Mouse (Mus musculus) gonadal fat pad, adult 2 months (tissue): Measurements from ENCODE around the gene Spice1. TPM values are rescaled to one million over a fixed set of nuclear protein-coding genes. Genes with fewer than 3 reads are reported as not detected.

Experiments
- DNase-seq: peaks from one replicate; pipeline ENCODE4 v3.0.0-alpha.2; 2012; ENCODE audit warnings: low read depth
- polyA plus RNA-seq: library from polyadenylated mRNA; depleted of rRNA; stranded (reverse); fragments of >200 nt; gene quantifications from 2 replicates; pipeline ENCODE4 v1.2.3, GENCODE M21; 2012; rRNA removed

Spice1 gene
- polyA plus RNA-seq, 1 experiment = 7.4 TPM

GRCm38 (mm10) chr16:44375459-44375858 lies 28.5 kb downstream of the Spice1 start:
- no peak for DNase-seq

GRCm38 (mm10) chr16:44380006-44380405 lies 33.1 kb downstream of the Spice1 start:
- DNase-seq = no peak

DNA sequence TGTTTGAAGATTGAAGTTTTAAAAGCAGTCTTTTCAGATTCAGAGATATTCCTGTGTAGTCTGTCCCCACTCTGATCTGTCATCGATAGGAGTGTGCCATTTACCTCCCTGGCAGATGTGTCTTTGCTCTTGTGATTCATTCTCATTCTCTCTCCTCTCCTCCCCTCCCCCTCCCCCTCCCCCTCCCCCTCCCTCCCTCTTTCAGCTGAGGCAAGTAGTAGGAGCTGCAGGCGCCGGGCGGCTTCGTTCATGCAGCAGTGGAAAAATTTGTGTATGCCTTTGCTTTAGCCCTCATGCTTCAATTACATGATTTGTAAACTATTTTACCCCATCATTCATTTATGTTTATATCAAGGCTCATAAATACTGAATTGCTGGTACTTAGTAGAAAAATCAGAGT lies 34.7 kb downstream of the Spice1 start:
- DNase-seq = no peak

- no peak for DNase-seq
Observed at GRCm38 (mm10) chr16:44383549-44383948, 36.6 kb downstream of the Spice1 start.

DNA sequence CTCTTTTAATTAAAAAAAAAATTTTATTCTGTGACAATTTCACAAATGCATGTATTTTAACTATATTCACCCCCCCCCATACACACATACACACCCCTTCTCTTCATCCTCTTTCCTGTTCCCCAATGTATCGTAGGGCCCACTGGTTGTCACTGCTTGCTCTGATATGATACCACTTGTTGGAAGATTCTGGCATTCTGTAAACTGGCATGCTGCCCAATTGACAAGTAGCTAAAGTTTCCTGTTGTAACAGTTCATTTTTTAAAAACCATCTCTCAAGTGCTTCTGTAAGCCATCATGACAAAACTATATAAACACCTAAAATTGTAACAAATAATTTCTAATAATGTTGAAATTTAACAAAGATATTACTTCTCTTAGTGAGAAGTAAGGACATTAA lies 37.3 kb downstream of the Spice1 start:
- DNase-seq = no peak

DNA sequence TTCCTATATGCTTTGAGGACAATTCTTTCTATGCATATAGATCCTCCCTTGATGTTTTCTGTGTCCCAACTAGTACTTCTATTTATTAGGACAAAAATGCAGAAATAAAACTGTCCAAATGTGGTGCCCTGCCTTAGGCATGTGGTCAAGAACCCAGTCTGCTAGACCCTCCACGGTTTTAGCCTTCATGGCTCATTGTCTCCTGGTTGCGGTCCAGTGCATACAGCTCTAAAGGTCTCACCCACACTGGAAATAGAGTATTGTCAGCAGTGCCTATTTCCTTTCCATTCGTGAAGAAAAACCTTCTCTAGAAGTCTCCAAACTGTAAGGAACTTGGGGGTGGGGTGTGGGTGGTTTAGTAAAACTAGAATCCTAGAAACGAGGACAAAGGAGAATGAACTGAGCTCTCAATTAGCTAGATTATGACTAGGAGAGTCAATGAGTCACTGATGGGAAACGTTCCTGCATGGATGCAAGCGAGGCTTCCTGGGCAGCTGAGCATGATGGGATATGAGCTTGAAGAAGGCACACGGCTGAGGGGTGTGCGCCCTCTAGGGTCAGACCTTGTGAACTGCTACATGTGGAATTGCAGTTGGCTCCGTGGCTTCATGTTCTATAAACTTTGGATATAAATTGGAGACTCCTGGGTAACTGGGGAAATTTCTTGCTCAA lies 45.1 kb downstream of the Spice1 start:
- no peak for DNase-seq

GRCm38 (mm10) chr16:44394577-44395243 lies 47.8 kb downstream of the Spice1 start, which contains the start of gene Cfap44:
TSS of gene Cfap44 (plus strand) at chr16:44394796.
- DNase-seq = no peak

GRCm38 (mm10) chr16:44404933-44405332 lies 58.0 kb downstream of the Spice1 start:
- no peak for DNase-seq

- no peak for DNase-seq
Observed at GRCm38 (mm10) chr16:44407211-44407610, 60.3 kb downstream of the Spice1 start.

DNA sequence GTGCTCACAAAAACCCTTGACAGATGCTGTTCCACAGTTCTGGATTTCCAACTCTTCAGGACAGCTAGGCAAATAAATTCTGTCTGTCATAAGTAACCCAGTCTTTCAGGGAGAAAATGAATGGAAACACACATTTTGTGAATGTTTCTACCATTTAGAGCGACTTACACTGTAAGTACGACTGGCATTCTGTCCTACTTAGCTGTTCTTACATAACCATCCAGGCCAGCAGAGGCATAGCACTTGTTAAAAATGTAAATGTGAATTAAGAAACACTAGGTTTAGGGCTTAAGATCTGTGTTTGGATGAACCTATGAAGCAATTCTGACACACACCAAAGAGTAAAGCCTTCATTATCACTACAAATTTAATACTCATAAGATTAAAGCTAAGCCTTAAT lies 61.4 kb downstream of the Spice1 start:
- no peak for DNase-seq

DNA sequence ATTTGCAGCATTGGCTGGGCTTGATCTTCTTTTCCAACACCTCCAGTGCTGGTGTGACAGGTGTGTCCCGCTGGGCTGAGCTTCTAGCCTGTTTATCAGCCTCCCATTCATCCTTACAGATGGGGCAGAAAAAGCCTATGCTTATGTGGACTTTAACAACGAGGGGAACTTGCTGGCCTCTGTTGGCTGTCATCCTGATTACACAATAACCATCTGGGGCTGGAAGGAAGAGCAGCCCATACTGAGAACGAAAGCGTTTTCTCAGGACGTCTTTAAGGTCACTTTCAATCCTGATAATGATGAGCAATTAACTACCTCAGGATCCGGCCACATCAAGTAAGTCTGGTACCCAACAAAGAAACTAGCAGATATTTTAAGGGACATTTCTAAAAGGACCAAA lies 63.3 kb downstream of the Spice1 start:
- no peak for DNase-seq

GRCm38 (mm10) chr16:44417596-44417995 lies 70.7 kb downstream of the Spice1 start:
- no peak for DNase-seq

DNA sequence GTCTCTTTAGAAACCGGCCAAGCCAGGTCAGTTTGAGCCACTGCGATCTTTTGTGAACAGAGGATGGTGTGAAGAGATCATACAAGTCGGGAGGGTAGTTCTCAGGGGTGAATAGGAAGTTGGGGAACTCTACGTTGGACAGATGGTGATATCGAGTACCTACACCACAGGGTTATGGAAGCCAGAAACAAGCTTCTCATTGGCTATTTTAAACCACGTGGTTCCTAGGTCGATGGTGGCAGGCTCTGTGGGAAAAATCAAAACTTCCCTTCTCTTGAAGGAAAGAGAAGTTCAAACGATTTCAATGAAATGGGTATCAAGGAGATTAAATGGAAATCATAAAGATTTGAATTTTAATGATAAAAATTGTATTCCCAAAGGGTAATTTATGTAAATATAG lies 74.8 kb downstream of the Spice1 start:
- no peak for DNase-seq

GRCm38 (mm10) chr16:44423499-44423898 lies 76.6 kb downstream of the Spice1 start:
- DNase-seq = no peak

DNA sequence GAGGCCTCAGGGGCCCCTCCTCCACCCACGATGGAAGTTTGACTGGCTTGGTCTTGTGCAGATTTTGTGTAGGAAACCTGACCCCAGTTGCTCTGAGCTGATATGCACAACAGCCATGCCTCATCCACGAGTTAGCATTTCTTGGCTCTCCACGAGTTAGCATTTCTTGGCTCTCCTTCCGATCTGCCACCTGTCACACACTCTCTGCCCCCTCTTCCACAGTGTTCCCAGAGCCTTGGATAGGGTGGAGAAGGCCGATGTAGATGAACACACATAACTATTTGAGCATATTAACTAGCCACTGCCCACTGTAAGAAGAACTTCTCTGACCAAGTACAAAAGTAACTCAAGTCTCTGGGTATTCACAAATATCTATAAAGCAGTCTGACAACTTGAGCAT lies 81.5 kb downstream of the Spice1 start:
- DNase-seq = no peak

DNA sequence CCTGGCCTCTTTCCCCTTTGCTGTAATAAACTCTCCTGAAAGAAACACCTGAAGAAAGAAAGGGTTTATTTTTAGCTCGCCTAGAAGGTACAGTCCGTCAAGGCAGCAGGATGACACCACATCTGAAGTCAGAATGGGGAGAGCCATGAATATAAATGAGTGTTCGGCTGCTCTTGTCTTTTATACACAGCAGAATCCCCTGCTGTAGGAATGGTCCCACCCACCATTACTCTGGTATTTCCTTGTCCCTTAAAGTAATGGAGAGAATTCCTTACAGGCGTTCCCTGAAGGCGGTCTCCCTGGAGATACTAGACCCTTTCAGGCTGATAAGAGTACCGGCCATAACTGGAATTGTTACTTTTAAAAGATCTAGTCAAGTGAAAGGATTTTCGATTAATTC lies 83.1 kb downstream of the Spice1 start:
- DNase-seq = no peak

DNA sequence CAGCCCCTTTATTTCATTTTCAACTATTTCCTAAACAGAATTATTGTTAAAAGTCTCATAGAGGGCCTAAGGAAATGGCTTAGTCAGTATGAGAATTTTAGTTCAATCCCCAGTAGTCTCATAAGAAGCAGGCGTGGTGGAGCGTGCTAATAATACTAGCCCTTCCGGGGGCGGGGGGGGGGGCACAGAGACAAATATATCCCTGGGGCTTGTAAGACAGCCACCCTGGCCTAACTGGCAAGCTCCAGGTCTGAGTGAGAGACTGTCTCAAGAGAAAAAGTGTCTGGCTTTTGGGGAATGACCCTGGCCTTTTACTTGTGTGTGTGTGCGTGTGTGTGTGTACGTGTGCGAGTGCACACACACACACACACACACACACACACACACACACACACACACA lies 88.0 kb downstream of the Spice1 start:
- DNase-seq = no peak

DNA sequence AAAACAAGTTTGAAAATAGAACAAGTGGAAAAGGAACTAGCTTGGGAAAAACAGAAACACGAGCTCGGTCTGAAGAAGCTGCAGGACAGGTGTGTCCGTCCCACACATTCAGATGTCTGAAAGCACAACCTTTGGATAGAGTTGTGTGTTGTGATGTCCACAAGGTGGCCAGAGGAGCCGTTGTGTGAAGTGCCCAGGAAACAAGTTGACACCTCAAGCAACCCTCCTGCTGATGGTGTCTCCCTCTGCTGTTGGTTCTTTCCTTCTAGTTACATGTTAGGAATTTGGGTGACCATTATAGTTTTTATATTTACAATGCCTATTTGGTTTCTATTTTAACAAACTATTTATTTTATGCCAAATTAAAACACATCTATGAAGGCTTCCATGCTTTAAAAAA lies 88.6 kb downstream of the Spice1 start:
- DNase-seq = no peak

Other genes starting within 250 kb of the Spice1 start
- 35.7 and 40.7 TPM in 2 replicates for gene Atp6v1a, start 207.4 kb upstream of the Spice1 start, polyA plus RNA-seq
- 6.3 and 10.0 TPM in 2 replicates for gene Naa50, start 207.3 kb upstream of the Spice1 start, polyA plus RNA-seq
- gene Usf3, start 173.9 kb upstream of the Spice1 start, polyA plus RNA-seq = 7.9 and 11.6 TPM in 2 replicates
- 0.96 and 1.6 TPM in 2 replicates for gene Sidt1, start 13.9 kb upstream of the Spice1 start, polyA plus RNA-seq
- 2.7 and 2.8 TPM in 2 replicates for gene Cfap44, start 47.7 kb downstream of the Spice1 start, polyA plus RNA-seq
- gene Boc, start 211.8 kb downstream of the Spice1 start, polyA plus RNA-seq = 22.7 and 29.7 TPM in 2 replicates